ENCODE assay signal across 9 mouse cellular contexts in genomic region chr9:50452303-50452775, GRCm38 (mm10). TPM values are rescaled to one million over a fixed set of nuclear protein-coding genes. Genes with fewer than 3 reads are reported as not detected.
A peak's percentile ranks its signal among the peaks of the same experiment; 100 is the strongest.
DNase-seq lines count a peak whose midpoint lies in the region; ATAC-seq and TF ChIP-seq lines count a peak whose summit lies in the region.
"Had no signal": no experiment of that assay in that cellular context is flagged by ENCODE, and none has a peak within 500 bp of the region (broad histone marks: within the 10 kb centered on the region; RNA-seq: fewer than 3 reads in every experiment).

No protein-coding gene starts in this region.

- no peak overlapping the region for H3K9ac ChIP-seq in CH12.LX (ENCODE audit: insufficient read depth, low read depth)
- H3K9ac ChIP-seq in forebrain, embryonic 11.5 days (ENCODE audit: low read length): no peak overlapping the region
- no peak overlapping the region for H3K9ac ChIP-seq in heart, postnatal 0 days (replicated peaks; ENCODE audit: low read depth, low read length)
- H3K9ac ChIP-seq in liver, embryonic 14.5 days (replicated peaks): no peak overlapping the region
- H3K9ac ChIP-seq in neural tube, embryonic 11.5 days (ENCODE audit: low read length): no peak overlapping the region
- H3K9ac ChIP-seq in stomach, embryonic 16.5 days (ENCODE audit: low read length): peak overlapping the region; percentile 46; the same call in 1 of the 2 replicates

- peak; percentile 88 to 100 for TF ChIP-seq CTCF in CH12.LX (conservative IDR thresholded peaks at IDR 0.05 in 1 of 2, IDR thresholded peaks at IDR 0.05 in 1 of 2; ENCODE audit: low read depth in 2 of 2, low read length in 2 of 2)
- TF ChIP-seq CTCF in heart, postnatal 0 days (IDR thresholded peaks at IDR 0.05; ENCODE audit: low read depth): peak; percentile 98
- peak; percentile 99 for TF ChIP-seq CTCF in liver, embryonic 14.5 days (IDR thresholded peaks at IDR 0.05; ENCODE audit: low read depth)

- TF ChIP-seq EP300 in CH12.LX (IDR thresholded peaks at IDR 0.05; ENCODE audit: low read length): no peak
- TF ChIP-seq EP300 in heart, postnatal 0 days (IDR thresholded peaks at IDR 0.05; ENCODE audit: low read depth): no peak
- no peak for TF ChIP-seq EP300 in liver, embryonic 14.5 days (IDR thresholded peaks at IDR 0.05; ENCODE audit: low read depth)

- no peaks in the 10 kb centered on the region for H3K27me3 ChIP-seq in CH12.LX (replicated peaks)
- H3K27me3 ChIP-seq in forebrain, embryonic 11.5 days (ENCODE audit: control insufficient read depth, insufficient read depth, low read length): no peaks in the 10 kb centered on the region
- H3K27me3 ChIP-seq in heart, postnatal 0 days (ENCODE audit: control insufficient read depth, insufficient read depth, low read length): no peaks in the 10 kb centered on the region
- no peaks in the 10 kb centered on the region for H3K27me3 ChIP-seq in liver, embryonic 14.5 days (ENCODE audit: control insufficient read depth, insufficient read depth, low read length)
- H3K27me3 ChIP-seq in neural tube, embryonic 11.5 days (ENCODE audit: control insufficient read depth, insufficient read depth, low read length): no peaks in the 10 kb centered on the region
- no peaks in the 10 kb centered on the region for H3K27me3 ChIP-seq in stomach, embryonic 16.5 days (ENCODE audit: control insufficient read depth, insufficient read depth, low read length)

- H3K27ac ChIP-seq in CH12.LX (ENCODE audit: insufficient read depth, low read depth): no peak overlapping the region
- H3K27ac ChIP-seq in forebrain, embryonic 11.5 days (ENCODE audit: low read depth, low read length): peak overlapping the region; percentile 39
- no peak overlapping the region for H3K27ac ChIP-seq in heart, postnatal 0 days (ENCODE audit: low read depth)
- no peak overlapping the region for H3K27ac ChIP-seq in liver, embryonic 14.5 days
- H3K27ac ChIP-seq in neural tube, embryonic 11.5 days (ENCODE audit: low read depth, low read length): no peak overlapping the region
- H3K27ac ChIP-seq in stomach, embryonic 16.5 days (ENCODE audit: low read length): no peak overlapping the region
- H3K27ac ChIP-seq: macrophage had no signal

- no peaks in the 10 kb centered on the region for H3K79me2 ChIP-seq in CH12.LX (replicated peaks; ENCODE audit: control insufficient read depth, extremely low read depth, insufficient read depth, poor library complexity, severe bottlenecking)

- no peaks in the 10 kb centered on the region for H3K9me3 ChIP-seq in CH12.LX (replicated peaks; ENCODE audit: low read length)
- H3K9me3 ChIP-seq in forebrain, embryonic 11.5 days (ENCODE audit: control insufficient read depth, low read length): no peaks in the 10 kb centered on the region
- no peaks in the 10 kb centered on the region for H3K9me3 ChIP-seq in heart, postnatal 0 days (replicated peaks; ENCODE audit: control insufficient read depth, low read length)
- no peaks in the 10 kb centered on the region for H3K9me3 ChIP-seq in liver, embryonic 14.5 days (ENCODE audit: control insufficient read depth, low read length)
- no peaks in the 10 kb centered on the region for H3K9me3 ChIP-seq in neural tube, embryonic 11.5 days (ENCODE audit: control insufficient read depth, low read length)
- no peaks in the 10 kb centered on the region for H3K9me3 ChIP-seq in stomach, embryonic 16.5 days (replicated peaks; ENCODE audit: control insufficient read depth, low read length)

- DNase-seq in CH12.LX (ENCODE audit: extremely low read depth): peak; percentile 92
- DNase-seq in c-Kit-positive CD71-negative TER-119-negative erythroid progenitor cells, embryonic 14.5 days (ENCODE audit: low read depth): peak; percentile 91
- peak; percentile 91 for DNase-seq in forebrain, embryonic 11.5 days (ENCODE audit: low spot score)
- peak; percentile 93 for DNase-seq in heart, postnatal 0 days (ENCODE audit: low spot score)
- DNase-seq in kidney, postnatal 36 days: peak; percentile 88 to 95
- peak; percentile 66 to 69 (median 67) for DNase-seq in liver, embryonic 14.5 days (ENCODE audit: low read depth in 3 of 3, low spot score in 3 of 3)
- peak; percentile 85 for DNase-seq in neural tube, embryonic 11.5 days (ENCODE audit: low spot score)

- in situ Hi-C loops in CH12.LX (cut with MboI; ENCODE audit: low pct_ligation_motif_present, low pct_unique_long_range_greater_than_20kb, low sequenced_read_pairs): loop anchor here (10.0 kb wide), 1 partner anchor 152 kb away; the partner anchor contains the start of genes Sdhd and Timm8b

- peak; percentile 79 for TF ChIP-seq RAD21 in CH12.LX (IDR thresholded peaks at IDR 0.05; ENCODE audit: low read depth, low read length)

- dilution Hi-C loops in CH12.LX (cut with MboI; ENCODE audit: extremely low pct_ligation_motif_present, extremely low pct_unique_long_range_greater_than_20kb, low sequenced_read_pairs): no loop called here

- no peaks in the 10 kb centered on the region for H3K36me3 ChIP-seq in CH12.LX (replicated peaks in 1 of 2; ENCODE audit: control insufficient read depth in 1 of 2, insufficient read depth in 1 of 2, low read length in 1 of 2)
- H3K36me3 ChIP-seq in forebrain, embryonic 11.5 days (ENCODE audit: control insufficient read depth, insufficient read depth, low read length): no peaks in the 10 kb centered on the region
- H3K36me3 ChIP-seq in heart, postnatal 0 days (replicated peaks; ENCODE audit: control insufficient read depth, insufficient read depth, low read length): no peaks in the 10 kb centered on the region
- H3K36me3 ChIP-seq in liver, embryonic 14.5 days (replicated peaks; ENCODE audit: control insufficient read depth, insufficient read depth, low read depth): no peaks in the 10 kb centered on the region
- H3K36me3 ChIP-seq in neural tube, embryonic 11.5 days (ENCODE audit: control insufficient read depth, insufficient read depth, low read length): no peaks in the 10 kb centered on the region
- no peaks in the 10 kb centered on the region for H3K36me3 ChIP-seq in stomach, embryonic 16.5 days (ENCODE audit: control insufficient read depth, insufficient read depth, low read length)

- peaks cover 9 to 23% of the 10 kb centered on the region in 2 experiments for H3K4me1 ChIP-seq in CH12.LX (ENCODE audit: control insufficient read depth in 1 of 2, insufficient read depth in 2 of 2)
- no peaks in the 10 kb centered on the region for H3K4me1 ChIP-seq in forebrain, embryonic 11.5 days (replicated peaks; ENCODE audit: control insufficient read depth, insufficient read depth, low read length)
- H3K4me1 ChIP-seq in heart, postnatal 0 days (ENCODE audit: control insufficient read depth, insufficient read depth): no peaks in the 10 kb centered on the region
- H3K4me1 ChIP-seq in liver, embryonic 14.5 days (replicated peaks; ENCODE audit: control insufficient read depth in 2 of 2, insufficient read depth in 2 of 2, low read length in 1 of 2): peaks cover 0 to 2% of the 10 kb centered on the region in 2 experiments; a peak in 1 of 4 replicates
- no peaks in the 10 kb centered on the region for H3K4me1 ChIP-seq in neural tube, embryonic 11.5 days (ENCODE audit: control insufficient read depth, insufficient read depth, low read length)
- H3K4me1 ChIP-seq in stomach, embryonic 16.5 days (ENCODE audit: control insufficient read depth, insufficient read depth, low read length): no peaks in the 10 kb centered on the region

- ATAC-seq in forebrain, embryonic 11.5 days (replicated peaks; ENCODE audit: low FRiP score): peak; percentile 61; the same call in 1 of the 2 replicates
- ATAC-seq in heart, postnatal 0 days (ENCODE audit: insufficient read depth, low read depth): peak; percentile 84
- peak; percentile 69; the same call in 1 of the 2 replicates for ATAC-seq in liver, embryonic 14.5 days (ENCODE audit: insufficient read depth)
- no peak for ATAC-seq in neural tube, embryonic 11.5 days (ENCODE audit: insufficient read depth, low FRiP score, low TSS enrichment)
- peak; percentile 47; the same call in 1 of the 2 replicates for ATAC-seq in stomach, embryonic 16.5 days (ENCODE audit: insufficient read depth, low FRiP score)

- 19% methylated on average over 10 of the region's 10 CpGs for WGBS in forebrain, embryonic 11.5 days
- 16% methylated on average over 10 of the region's 10 CpGs for WGBS in heart, postnatal 0 days
- 6% methylated on average over 10 of the region's 10 CpGs for WGBS in liver, embryonic 14.5 days (ENCODE audit: insufficient replicate concordance)
- 13% methylated on average over 10 of the region's 10 CpGs for WGBS in neural tube, embryonic 11.5 days
- 16% methylated on average over 10 of the region's 10 CpGs for WGBS in stomach, embryonic 16.5 days

- H3K4me3 ChIP-seq in CH12.LX (replicated peaks in 1 of 3; ENCODE audit: low read depth in 2 of 3, low read length in 2 of 3, poor library complexity in 1 of 3): no peak overlapping the region
- no peak overlapping the region for H3K4me3 ChIP-seq in forebrain, embryonic 11.5 days (ENCODE audit: low read depth, low read length)
- H3K4me3 ChIP-seq in heart, postnatal 0 days (ENCODE audit: low read depth, low read length): peak overlapping the region; percentile 12; the same call in 1 of the 2 replicates
- 0 out of 4 replicates have a peak overlapping the region, but pooled peaks of 1 of the 2 experiments have one; percentile 13 for H3K4me3 ChIP-seq in liver, embryonic 14.5 days (ENCODE audit: insufficient read depth in 1 of 2, low read depth in 2 of 2, low read length in 2 of 2)
- H3K4me3 ChIP-seq in neural tube, embryonic 11.5 days (ENCODE audit: low read depth, low read length): no peak overlapping the region
- H3K4me3 ChIP-seq in stomach, embryonic 16.5 days (replicated peaks; ENCODE audit: low read length): peak overlapping the region; percentile 10; the same call in 1 of the 2 replicates

- H3K4me2 ChIP-seq in CH12.LX (ENCODE audit: insufficient read depth, low read depth, poor library complexity, severe bottlenecking): peak overlapping the region; percentile 48; the same call in 1 of the 2 replicates
- no peak overlapping the region for H3K4me2 ChIP-seq in forebrain, embryonic 11.5 days (ENCODE audit: low read depth, low read length, severe bottlenecking)
- H3K4me2 ChIP-seq in heart, postnatal 0 days (ENCODE audit: low read depth, low read length): peak overlapping the region; percentile 42
- peak overlapping the region; percentile 47 for H3K4me2 ChIP-seq in liver, embryonic 14.5 days (ENCODE audit: low read depth)
- no peak overlapping the region; the same call in 1 of the 2 replicates for H3K4me2 ChIP-seq in neural tube, embryonic 11.5 days (ENCODE audit: low read depth)
- H3K4me2 ChIP-seq in stomach, embryonic 16.5 days (ENCODE audit: low read depth, low read length): peak overlapping the region; percentile 43; the same call in 1 of the 2 replicates

- TF ChIP-seq POLR2A in CH12.LX (IDR thresholded peaks at IDR 0.05; ENCODE audit: low read depth, low read length): no peak

RNA-seq across cellular contexts. Expression of gene Plet1, which starts 42.0 kb away (rescaled TPM):
- total RNA-seq in CH12.LX (2012; rRNA removed): 0.08 TPM in 1 of 2 replicates, not detected in the other
- total RNA-seq in CH12.LX (2014; rRNA removed): not detected in 2 replicates
- 0.19 TPM in 1 of 2 replicates, not detected in the other for polyA plus RNA-seq in CH12.LX (2012; ENCODE audit: insufficient read length, low read depth)
- 0.21 TPM in 1 of 2 replicates, not detected in the other for polyA plus RNA-seq in forebrain, embryonic 11.5 days (2014; fragmentation: Nextera tagmentation; extraction: Ambion mirVana)
- total RNA-seq in heart, postnatal 0 days (2014; rRNA removed; ENCODE audit: low replicate concordance): 3.7 and 7.0 TPM in 2 replicates
- 1.2 and 1.3 TPM in 2 replicates for polyA plus RNA-seq in heart, postnatal 0 days (2015; fragmentation: Nextera tagmentation; extraction: Ambion mirVana)
- polyA plus RNA-seq in liver, embryonic 14.5 days (2012; rRNA removed): 0.11 and 0.17 TPM in 2 replicates
- polyA plus RNA-seq in liver, embryonic 14.5 days (2014; fragmentation: Nextera tagmentation; extraction: Ambion mirVana): 0.10 and 0.15 TPM in 2 replicates
- 0.49 and 0.51 TPM in 2 replicates for polyA plus RNA-seq in neural tube, embryonic 11.5 days (2014; fragmentation: Nextera tagmentation; extraction: Ambion mirVana)
- 17.9 and 25.0 TPM in 2 replicates for polyA plus RNA-seq in stomach, embryonic 16.5 days (2015; fragmentation: Nextera tagmentation; extraction: Ambion mirVana)
- polyA plus RNA-seq: macrophage had no signal

Comparison
In these comparisons a context has a peak if more than half of its experiments do, and no peak if none do; other contexts are left out.
1. H3K4me2 ChIP-seq: peak in CH12.LX (single experiment), heart, postnatal 0 days (single experiment), liver, embryonic 14.5 days (single experiment) and stomach, embryonic 16.5 days (single experiment); none in forebrain, embryonic 11.5 days (single experiment) and neural tube, embryonic 11.5 days (single experiment).
2. H3K4me3 ChIP-seq: peak in heart, postnatal 0 days (single experiment) and stomach, embryonic 16.5 days (single experiment); none in CH12.LX (0 of 3), forebrain, embryonic 11.5 days (single experiment) and neural tube, embryonic 11.5 days (single experiment).
3. Peak in every context shown above with its lines, with median percentiles within 50 percentile points of each other: DNase-seq and CTCF ChIP-seq.